Mouse (Mus musculus): Measurements from ENCODE around the gene Cdc123. TPM values are rescaled to one million over a fixed set of nuclear protein-coding genes. Genes with fewer than 3 reads are reported as not detected.

Cdc123 gene
- polyA plus RNA-seq, 1 experiment from 2014 or later, result 308 TPM

DNA sequence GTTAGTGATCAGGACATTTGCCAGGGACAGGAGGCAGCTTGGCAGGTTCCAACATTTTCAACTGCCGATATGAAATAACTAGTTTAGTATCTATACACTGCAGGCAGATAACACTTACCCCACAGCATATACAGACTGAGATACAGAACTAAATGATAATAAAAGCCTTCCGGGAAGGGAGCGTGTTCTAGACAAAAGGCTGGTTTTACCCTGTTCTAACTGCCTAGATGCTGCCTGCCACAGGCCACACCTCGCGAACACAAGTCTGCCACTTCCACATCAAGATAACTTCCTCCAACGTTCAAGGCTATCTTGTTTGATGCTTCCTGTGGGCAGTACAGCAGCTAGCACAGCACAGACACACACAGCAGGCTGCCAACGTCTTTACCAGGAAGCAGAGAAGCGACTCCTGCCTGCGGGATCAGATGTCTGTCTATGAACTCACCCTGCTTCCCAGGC is 43.8 kb downstream of the Cdc123 start:
- WGBS, result 91% methylated on average over 9 of the region's 9 CpGs
- Histone ChIP-seq H3K4me3 (no peak overlapping the region), H3K27ac (replicated peaks) (no peak overlapping the region), H3K36me3 (peaks cover 77% of the 10 kb centered on the region), H3K9me3 (no peaks in the 10 kb centered on the region), H3K27me3 (no peaks in the 10 kb centered on the region), H3K4me2 (no peak overlapping the region), H3K9ac (no peak overlapping the region), H3K4me1 (replicated peaks) (no peaks in the 10 kb centered on the region)
- no peak for ATAC-seq (ENCODE audit: low read depth)

DNA sequence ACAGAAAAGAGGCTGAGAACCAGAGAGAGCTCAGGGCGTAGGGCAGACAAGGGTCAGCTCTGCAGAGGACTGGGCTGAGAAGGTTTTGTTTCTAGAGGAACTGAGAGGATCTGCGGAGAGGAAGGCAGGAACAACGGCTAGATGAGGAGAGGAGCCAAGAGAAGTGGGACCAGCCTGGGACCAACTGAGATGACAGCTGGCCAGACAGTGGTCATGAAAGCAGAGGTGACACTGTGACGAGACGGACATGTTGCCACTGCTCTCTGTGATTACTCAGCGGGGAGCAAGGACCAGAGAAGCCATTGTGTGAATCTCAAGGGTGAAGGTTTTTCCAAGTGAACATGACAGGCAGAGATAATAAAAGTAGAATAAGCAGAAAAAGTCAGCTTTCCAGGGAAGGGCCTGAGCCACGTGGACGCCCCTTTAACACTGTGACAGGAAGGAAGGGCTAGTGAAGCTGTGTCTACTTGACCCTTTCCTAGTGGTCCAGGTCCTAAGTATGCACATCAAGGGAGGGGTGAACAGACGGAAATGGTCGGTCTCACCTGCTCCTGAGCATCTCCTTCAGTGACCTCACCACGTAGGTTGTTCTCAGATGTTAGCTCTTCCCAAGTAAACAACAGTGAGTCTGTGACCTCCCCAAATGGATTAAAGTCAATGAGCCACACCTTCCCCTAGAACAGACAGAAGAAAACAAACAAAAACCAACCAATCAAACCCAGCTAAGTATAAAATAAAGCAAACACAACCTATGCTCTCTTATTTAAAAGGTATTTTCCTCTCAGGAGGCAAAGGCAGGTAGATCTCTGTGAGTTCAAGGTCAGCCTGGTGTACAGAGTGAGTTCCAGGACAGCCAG is 46.9 kb downstream of the Cdc123 start:
- no peak overlapping the region for H3K27ac ChIP-seq (replicated peaks)
- 93% methylated on average over 11 of the region's 11 CpGs for WGBS
- H3K36me3 ChIP-seq, result peaks cover 82% of the 10 kb centered on the region
- no peak overlapping the region for H3K4me3 ChIP-seq
- ATAC-seq (ENCODE audit: low read depth), result no peak
- no peaks in the 10 kb centered on the region for H3K27me3 ChIP-seq
- H3K9me3 ChIP-seq, result no peaks in the 10 kb centered on the region
- no peak overlapping the region for H3K4me2 ChIP-seq
- no peaks in the 10 kb centered on the region for H3K4me1 ChIP-seq (replicated peaks)
- H3K9ac ChIP-seq, result no peak overlapping the region

DNA sequence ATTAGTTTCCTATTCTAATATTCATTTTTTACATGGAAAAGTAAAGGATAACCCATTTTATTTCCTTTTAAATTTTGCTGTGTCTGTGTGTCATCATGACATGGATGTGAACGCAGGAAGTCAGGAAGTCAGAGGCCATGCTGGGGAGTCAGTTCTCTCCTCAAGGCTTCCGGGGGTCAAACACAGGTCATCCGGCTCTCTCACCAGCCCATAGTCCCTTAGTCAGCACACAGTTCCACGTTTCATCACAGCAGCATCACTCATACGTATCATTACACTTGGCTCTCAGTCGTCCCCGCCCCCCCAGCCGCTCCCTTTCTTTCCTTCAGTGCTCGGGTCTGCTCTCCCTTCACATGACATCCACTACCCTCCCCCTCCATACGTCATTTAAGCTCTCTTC is 51.2 kb downstream of the Cdc123 start:
- Histone ChIP-seq H3K9me3 (no peaks in the 10 kb centered on the region), H3K27ac (replicated peaks) (no peak overlapping the region), H3K4me3 (no peak overlapping the region), H3K27me3 (no peaks in the 10 kb centered on the region), H3K4me1 (replicated peaks) (no peaks in the 10 kb centered on the region), H3K9ac (no peak overlapping the region), H3K36me3 (peaks cover 50% of the 10 kb centered on the region), H3K4me2 (no peak overlapping the region)
- no peak for ATAC-seq (ENCODE audit: low read depth)
- 91% methylated on average over 10 of the region's 10 CpGs for WGBS

- Histone ChIP-seq H3K27me3 (no peaks in the 10 kb centered on the region), H3K9me3 (no peaks in the 10 kb centered on the region; the same call in 1 of the 2 replicates), H3K4me2 (no peak overlapping the region), H3K4me1 (replicated peaks) (no peaks in the 10 kb centered on the region), H3K27ac (replicated peaks) (no peak overlapping the region), H3K36me3 (peaks cover 38% of the 10 kb centered on the region), H3K4me3 (no peak overlapping the region), H3K9ac (no peak overlapping the region)
- ATAC-seq (ENCODE audit: low read depth), result no peak
- WGBS, result 97% methylated on average over 5 of the region's 5 CpGs
These were observed 52.9 kb downstream of the Cdc123 start for GRCm38 (mm10) chr2:5792056-5792455.

DNA sequence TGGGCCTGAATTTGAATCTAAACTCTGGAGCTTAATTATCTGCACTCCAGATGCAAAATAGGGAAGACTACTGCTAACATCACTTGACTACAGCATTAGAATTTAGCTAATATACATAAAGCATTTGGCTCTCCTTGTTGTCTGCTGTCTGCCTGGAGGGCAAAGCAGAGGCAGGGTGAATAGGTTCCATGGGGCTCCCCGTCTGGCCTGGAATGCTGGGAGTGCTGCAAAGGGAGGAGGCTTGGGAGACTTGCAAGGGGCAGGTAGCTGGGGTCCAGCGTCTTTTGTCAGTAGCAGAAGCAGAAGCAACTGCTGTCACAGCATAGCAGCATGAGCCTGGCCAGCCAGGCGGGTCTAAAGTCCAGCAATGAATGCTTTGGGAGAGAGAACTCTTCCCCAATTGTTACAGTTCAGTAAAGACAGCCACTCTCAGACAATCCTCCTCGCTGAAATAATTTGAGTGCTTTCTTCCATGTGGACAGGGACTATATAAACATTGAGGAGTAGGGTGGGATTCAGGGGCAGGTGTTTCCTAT is 55.3 kb downstream of the Cdc123 start:
- H3K9ac ChIP-seq, result no peak overlapping the region
- H3K36me3 ChIP-seq, result peaks cover 14% of the 10 kb centered on the region
- no peaks in the 10 kb centered on the region for H3K27me3 ChIP-seq
- H3K4me2 ChIP-seq, result no peak overlapping the region
- no peaks in the 10 kb centered on the region; the same call in 1 of the 2 replicates for H3K9me3 ChIP-seq
- 32% methylated on average over 4 of the region's 4 CpGs for WGBS
- H3K27ac ChIP-seq (replicated peaks), result no peak overlapping the region
- no peaks in the 10 kb centered on the region for H3K4me1 ChIP-seq (replicated peaks)
- H3K4me3 ChIP-seq, result no peak overlapping the region
- no peak for ATAC-seq (ENCODE audit: low read depth)

- Histone ChIP-seq H3K4me3 (no peak overlapping the region), H3K9me3 (no peaks in the 10 kb centered on the region; the same call in 1 of the 2 replicates), H3K4me2 (no peak overlapping the region), H3K9ac (no peak overlapping the region), H3K36me3 (no peaks in the 10 kb centered on the region; the same call in 1 of the 2 replicates), H3K4me1 (replicated peaks) (no peaks in the 10 kb centered on the region), H3K27ac (replicated peaks) (no peak overlapping the region), H3K27me3 (no peaks in the 10 kb centered on the region)
- ATAC-seq (ENCODE audit: low read depth), result no peak
- WGBS, result 96% methylated on average over 3 of the region's 3 CpGs
These were observed 57.6 kb downstream of the Cdc123 start for GRCm38 (mm10) chr2:5787391-5787790.

- H3K27ac ChIP-seq (replicated peaks), result no peak overlapping the region
- H3K36me3 ChIP-seq, result no peaks in the 10 kb centered on the region
- WGBS, result 87% methylated on average over 2 of the region's 2 CpGs
- H3K9me3 ChIP-seq, result no peaks in the 10 kb centered on the region
- H3K4me2 ChIP-seq, result no peak overlapping the region
- H3K27me3 ChIP-seq, result no peaks in the 10 kb centered on the region
- no peak for ATAC-seq (ENCODE audit: low read depth)
- H3K4me3 ChIP-seq, result no peak overlapping the region
- H3K4me1 ChIP-seq (replicated peaks), result no peaks in the 10 kb centered on the region
- H3K9ac ChIP-seq, result no peak overlapping the region
These were observed 72.5 kb downstream of the Cdc123 start for GRCm38 (mm10) chr2:5772464-5772863.

- Histone ChIP-seq H3K9me3 (no peaks in the 10 kb centered on the region), H3K4me2 (no peak overlapping the region), H3K4me3 (no peak overlapping the region), H3K9ac (no peak overlapping the region), H3K36me3 (no peaks in the 10 kb centered on the region), H3K27ac (replicated peaks) (no peak overlapping the region), H3K27me3 (no peaks in the 10 kb centered on the region), H3K4me1 (replicated peaks) (no peaks in the 10 kb centered on the region)
- ATAC-seq (ENCODE audit: low read depth), result no peak
- WGBS, result 56% methylated on average over 8 of the region's 8 CpGs
These were observed 74.2 kb downstream of the Cdc123 start for GRCm38 (mm10) chr2:5770708-5771241.

- ATAC-seq (ENCODE audit: low read depth), result no peak
- H3K27ac ChIP-seq (replicated peaks), result no peak overlapping the region
These were observed 75.3 kb downstream of the Cdc123 start for GRCm38 (mm10) chr2:5769630-5770029.

DNA sequence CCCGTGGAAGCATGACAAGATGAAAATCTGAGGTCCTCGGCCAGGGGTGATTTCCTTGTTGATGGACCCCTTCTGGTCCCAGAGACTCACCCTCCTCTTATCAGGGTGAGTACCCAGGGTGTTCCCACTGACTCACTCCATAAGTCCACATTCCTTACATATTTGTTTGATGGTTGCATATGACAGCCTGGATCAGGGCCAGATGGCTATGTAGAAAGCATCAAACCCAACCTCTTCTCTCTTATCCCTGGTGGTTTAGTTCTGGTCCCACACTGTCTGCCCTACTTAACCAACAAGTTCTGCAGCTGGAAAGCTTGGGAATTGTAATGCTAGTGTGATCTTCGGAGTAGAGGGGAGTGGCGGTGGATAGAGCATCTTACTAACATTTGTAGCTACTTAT is 76.0 kb downstream of the Cdc123 start:
- Histone ChIP-seq H3K27ac (replicated peaks) (no peak overlapping the region), H3K9me3 (no peaks in the 10 kb centered on the region), H3K9ac (no peak overlapping the region), H3K4me2 (no peak overlapping the region), H3K4me1 (replicated peaks) (no peaks in the 10 kb centered on the region), H3K4me3 (no peak overlapping the region), H3K27me3 (no peaks in the 10 kb centered on the region), H3K36me3 (no peaks in the 10 kb centered on the region)
- no peak for ATAC-seq (ENCODE audit: low read depth)
- 92% methylated on average over 4 of the region's 4 CpGs for WGBS

More at GRCm38 (mm10) chr2:5769630-5770029, 75.3 kb downstream of the Cdc123 start:
- no peaks in the 10 kb centered on the region for H3K9me3 ChIP-seq
- no peak overlapping the region for H3K9ac ChIP-seq
- no peaks in the 10 kb centered on the region for H3K36me3 ChIP-seq
- H3K4me2 ChIP-seq, result no peak overlapping the region
- no peak overlapping the region for H3K4me3 ChIP-seq
- no peaks in the 10 kb centered on the region for H3K27me3 ChIP-seq
- H3K4me1 ChIP-seq (replicated peaks), result no peaks in the 10 kb centered on the region

- H3K9ac ChIP-seq, result no peak overlapping the region
- H3K4me3 ChIP-seq, result no peak overlapping the region
- H3K27ac ChIP-seq (replicated peaks), result no peak overlapping the region
- no peaks in the 10 kb centered on the region for H3K9me3 ChIP-seq
- WGBS, result 97% methylated on average over 3 of the region's 3 CpGs
- ATAC-seq (ENCODE audit: low read depth), result no peak
- H3K36me3 ChIP-seq, result no peaks in the 10 kb centered on the region
- H3K27me3 ChIP-seq, result no peaks in the 10 kb centered on the region
- H3K4me2 ChIP-seq, result no peak overlapping the region
- no peaks in the 10 kb centered on the region for H3K4me1 ChIP-seq (replicated peaks)
These were observed 82.9 kb downstream of the Cdc123 start for GRCm38 (mm10) chr2:5762031-5762430.

DNA sequence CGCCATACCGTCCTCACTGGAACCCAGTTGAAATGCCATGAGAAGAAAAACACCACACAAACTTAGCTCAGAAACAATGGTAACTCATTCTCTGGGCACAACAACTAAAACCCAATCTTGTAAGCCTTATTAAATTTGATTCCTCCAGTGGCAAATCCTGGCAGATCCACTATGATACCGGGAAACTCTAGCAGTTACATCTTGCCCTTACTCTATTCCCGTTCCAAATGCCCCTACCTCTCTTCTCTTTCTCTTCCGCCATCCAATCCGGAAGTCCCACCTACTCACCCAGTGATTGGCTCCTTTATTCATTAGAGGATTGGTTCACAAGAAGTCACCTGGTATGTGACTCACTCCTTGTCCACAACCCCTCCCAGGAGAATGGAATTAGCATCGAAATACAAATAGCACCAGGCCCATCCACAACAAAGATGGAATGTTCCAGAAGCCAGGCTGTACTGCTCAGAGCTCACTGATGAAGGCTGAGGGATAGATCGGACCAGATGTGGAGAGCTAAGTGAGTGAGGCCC is 84.4 kb downstream of the Cdc123 start:
- no peak for ATAC-seq (ENCODE audit: low read depth)

More for the DNA sequence above, 84.4 kb downstream of the Cdc123 start:
- Histone ChIP-seq H3K4me1 (replicated peaks) (no peaks in the 10 kb centered on the region), H3K27ac (replicated peaks) (no peak overlapping the region), H3K4me3 (no peak overlapping the region), H3K9ac (no peak overlapping the region), H3K9me3 (no peaks in the 10 kb centered on the region), H3K27me3 (no peaks in the 10 kb centered on the region), H3K4me2 (no peak overlapping the region), H3K36me3 (no peaks in the 10 kb centered on the region)
- WGBS, result 92% methylated on average over 8 of the region's 8 CpGs
